Mouse (Mus musculus) heart, adult 2 months (tissue): ENCODE measurements around the gene Spin2e. TPM values are rescaled to one million over a fixed set of nuclear protein-coding genes. Genes with fewer than 3 reads are reported as not detected.
"Not testable (repeated sequence)": the region's sequence is repeated elsewhere in the genome, so short reads cannot be mapped to it uniquely, and the experiment has no call there.

Experiments used
- DNase-seq, 2 experiments: peaks; one replicate each; pipeline ENCODE4 v3.0.0; 2021
- H3K27ac ChIP-seq: fragments of 200-600 bp; 2 replicates; pipeline ENCODE4 v1.8.1; 2022
- H3K27me3 ChIP-seq: fragments of 200-500 bp; 2 replicates; pipeline ENCODE4 v1.6.1; 2012; ENCODE audit warnings: mild to moderate bottlenecking, low read length, inconsistent platforms, mixed read lengths; ENCODE audit not compliant: control insufficient read depth, insufficient read depth
- H3K36me3 ChIP-seq: fragments of 200-500 bp; 2 replicates; pipeline ENCODE4 v1.6.1; 2012; ENCODE audit warnings: low read length, inconsistent platforms; ENCODE audit not compliant: control insufficient read depth, insufficient read depth
- H3K4me1 ChIP-seq: fragments of 200-500 bp; 2 replicates; pipeline ENCODE4 v1.6.1; 2011; ENCODE audit warnings: low read length; ENCODE audit not compliant: control insufficient read depth, insufficient read depth
- H3K4me3 ChIP-seq: fragments of 200-600 bp; 2 replicates; pipeline ENCODE4 v1.8.1; 2022
- H3K79me2 ChIP-seq: fragments of 200-500 bp; replicated peaks from 2 replicates; pipeline ENCODE4 v1.6.1; 2012; ENCODE audit warnings: mild to moderate bottlenecking, inconsistent platforms, low read length, moderate library complexity, mixed read lengths; ENCODE audit not compliant: control insufficient read depth, insufficient read depth
- H3K9ac ChIP-seq: fragments of 200-500 bp; 2 replicates; pipeline ENCODE4 v1.6.1; 2012; ENCODE audit warnings: low read depth, mild to moderate bottlenecking, control low read depth, inconsistent platforms, low read length, mixed read lengths
- WGBS: fragments of 180-500 bp; shearing (Covaris S2); methylation state at CpG from one replicate; pipeline ENCODE4 v1.1.7; 2018; 5-methylcytosine and 5-hydroxymethylcytosine counted together
- intact Hi-C: fragments of 180-260 bp; cut with DNase I; formaldehyde crosslinking; loops from one replicate; pipeline ENCODE4 v1.15.1; 2025
- long read RNA-seq: library from polyadenylated mRNA; stranded (forward); transcript quantifications from one replicate; pipeline ENCODE4 v2.0.0, GENCODE M21; 2021
- polyA plus RNA-seq: library from polyadenylated mRNA; depleted of rRNA; stranded (reverse); fragments of >200 nt; gene quantifications from 2 replicates; pipeline ENCODE4 v1.2.3, GENCODE M21; 2012; rRNA removed
- total RNA-seq, 2 experiments: library from RNA; stranded (reverse); gene quantifications; 2 replicates each; pipeline ENCODE4 v1.2.3; 2021

The Spin2e gene
- total RNA-seq (not detected), polyA plus RNA-seq (not detected in 2 replicates)
- long read RNA-seq, result 0 reads

GRCm38 (mm10) chrX:31618820-31619219 lies at the start of gene Spin2e:
Spin2e (minus strand) TSS chrX:31618920.
- whole genome bisulfite sequencing, result 79% methylated on average over 2 of the region's 2 CpGs
- intact Hi-C loops, H3K9ac ChIP-seq, H3K36me3 ChIP-seq, H3K4me3 ChIP-seq, DNase-seq, H3K27me3 ChIP-seq, H3K79me2 ChIP-seq, H3K4me1 ChIP-seq, H3K27ac ChIP-seq: not testable (repeated sequence)

- H3K9ac ChIP-seq, H3K27ac ChIP-seq, H3K36me3 ChIP-seq, H3K27me3 ChIP-seq, H3K4me3 ChIP-seq, DNase-seq, intact Hi-C loops, H3K79me2 ChIP-seq, H3K4me1 ChIP-seq: not testable (repeated sequence)
- WGBS, result no CpG with 5 or more reads among the region's 1 CpGs
Measured at GRCm38 (mm10) chrX:31574183-31574582, 44.5 kb downstream of the Spin2e start, which contains the start of gene Gm21883. Gm21883 (minus strand) TSS chrX:31574283.

Other genes starting within 250 kb of the Spin2e start
- not detected for gene Btbd35f19, start 235.0 kb downstream of the Spin2e start, total RNA-seq
- not detected in 2 replicates for gene Btbd35f19, start 235.0 kb downstream of the Spin2e start, polyA plus RNA-seq
- not detected for gene Gm21883, start 44.6 kb downstream of the Spin2e start, total RNA-seq
- not detected in 2 replicates for gene Gm21883, start 44.6 kb downstream of the Spin2e start, polyA plus RNA-seq
- gene Btbd35f25, start 98.2 kb upstream of the Spin2e start, total RNA-seq, result not detected
- gene Btbd35f25, start 98.2 kb upstream of the Spin2e start, polyA plus RNA-seq, result not detected in 2 replicates